Mouse (Mus musculus): ENCODE measurements around the gene Grin3b.

DNA sequence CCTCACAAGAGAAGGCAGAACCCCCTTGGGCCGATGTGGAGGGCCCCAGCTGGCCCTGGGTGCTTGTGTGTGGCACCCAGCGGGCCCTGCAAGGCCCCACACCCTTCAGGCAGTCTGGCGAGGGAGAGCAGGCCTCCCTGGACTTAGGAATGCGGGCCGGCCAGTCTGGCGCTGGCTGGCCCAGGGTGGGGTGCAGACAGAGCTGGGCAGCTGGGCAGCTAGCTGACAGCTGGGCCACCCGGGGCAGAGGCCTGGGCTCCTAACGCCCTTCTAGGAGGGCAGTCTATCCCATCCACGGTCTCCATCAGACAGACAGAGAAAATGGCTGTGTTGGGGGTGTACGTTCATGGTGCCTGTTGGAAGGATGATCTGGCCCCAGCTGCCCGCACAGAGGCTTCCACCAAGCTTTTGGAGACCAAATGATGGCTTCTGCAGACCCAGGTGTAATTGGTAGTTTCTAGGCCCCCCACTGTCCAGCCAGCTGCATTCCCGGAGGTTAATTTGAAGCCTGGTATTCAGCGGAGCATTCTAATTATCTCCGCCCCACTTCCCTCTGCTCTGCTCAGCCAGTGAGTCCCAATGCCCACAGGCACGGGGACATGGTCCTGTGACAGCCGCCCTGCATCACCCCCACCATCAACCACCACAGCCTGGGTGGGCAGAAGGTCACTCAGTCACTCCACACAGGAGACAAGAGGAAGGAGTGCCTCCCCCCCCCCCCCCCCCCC lies 24.8 kb upstream of the Grin3b start:
- TF ChIP-seq CTCF (IDR thresholded peaks at IDR 0.05; ENCODE audit: low read depth, low read length) (no peak), POLR2A (IDR thresholded peaks at IDR 0.05; ENCODE audit: borderline replicate concordance, low read depth, low read length) (no peak)
